Mouse (Mus musculus): ENCODE measurements at regions not wholly inside any gene's neighbourhood (a gene's known extent, or its start where the extent isn't known, plus 50 kb on each side); places are given as distances from the start of the nearest gene placed in this dataset.

- no peak for DNase-seq (ENCODE audit: low spot score in 2 of 2)
These were observed 124.1 kb downstream of the Pten start for GRCm38 (mm10) chr19:32881443-32881842.

GRCm38 (mm10) chr19:32884279-32884678 is 127.0 kb downstream of the Pten start:
- no peak for DNase-seq (ENCODE audit: low spot score in 2 of 2)

- peak in 1 of 2 experiments; percentile 2 for DNase-seq (ENCODE audit: low spot score in 2 of 2)
These were observed 128.3 kb downstream of the Pten start for GRCm38 (mm10) chr19:32885481-32886131.

- DNase-seq (ENCODE audit: low spot score in 2 of 2) = no peak
These were observed 129.9 kb downstream of the Pten start for GRCm38 (mm10) chr19:32887190-32887589.

GRCm38 (mm10) chr19:32888616-32889305 is 131.5 kb downstream of the Pten start:
- no peak for DNase-seq (ENCODE audit: low spot score in 2 of 2)

GRCm38 (mm10) chr19:32890801-32891200 is 133.5 kb downstream of the Pten start:
- no peak for DNase-seq (ENCODE audit: low spot score in 2 of 2)

GRCm38 (mm10) chr19:32892469-32892868 is 135.2 kb downstream of the Pten start:
- DNase-seq (ENCODE audit: low spot score in 2 of 2) = no peak

- DNase-seq (ENCODE audit: low spot score in 2 of 2) = no peak
These were observed 146.3 kb downstream of the Pten start for GRCm38 (mm10) chr19:32903454-32904108.

- DNase-seq (ENCODE audit: low spot score in 2 of 2) = no peak
These were observed 147.2 kb downstream of the Pten start for GRCm38 (mm10) chr19:32904517-32904916.

- DNase-seq (ENCODE audit: low spot score in 2 of 2) = no peak
These were observed 148.7 kb downstream of the Pten start for GRCm38 (mm10) chr19:32905901-32906431.

GRCm38 (mm10) chr19:32906820-32907219 is 149.5 kb downstream of the Pten start:
- DNase-seq (ENCODE audit: low spot score in 2 of 2) = no peak

GRCm38 (mm10) chr19:32910050-32910462 is 152.8 kb downstream of the Pten start:
- no peak for DNase-seq (ENCODE audit: low spot score in 2 of 2)

GRCm38 (mm10) chr19:32912323-32912722 is 155.0 kb downstream of the Pten start:
- peak in 1 of 2 experiments; percentile 6 for DNase-seq (ENCODE audit: low spot score in 2 of 2)

- DNase-seq (ENCODE audit: low spot score in 2 of 2) = no peak
These were observed 159.4 kb downstream of the Pten start for GRCm38 (mm10) chr19:32916507-32917280.

- DNase-seq (ENCODE audit: low spot score in 2 of 2) = no peak
These were observed 163.7 kb downstream of the Pten start for GRCm38 (mm10) chr19:32921021-32921420.

- DNase-seq (ENCODE audit: low spot score in 2 of 2) = no peak
These were observed 166.6 kb downstream of the Pten start for GRCm38 (mm10) chr19:32923911-32924310.

- DNase-seq (ENCODE audit: low spot score in 2 of 2) = no peak
These were observed 168.6 kb downstream of the Pten start for GRCm38 (mm10) chr19:32925628-32926505.

GRCm38 (mm10) chr19:32926571-32926970 is 169.3 kb downstream of the Pten start:
- no peak for DNase-seq (ENCODE audit: low spot score in 2 of 2)

- no peak for DNase-seq (ENCODE audit: low spot score in 2 of 2)
These were observed 176.4 kb downstream of the Pten start for GRCm38 (mm10) chr19:32933676-32934075.

- no peak for DNase-seq (ENCODE audit: low spot score in 2 of 2)
These were observed 178.3 kb downstream of the Pten start for GRCm38 (mm10) chr19:32935638-32936037.

- DNase-seq (ENCODE audit: low spot score in 2 of 2) = no peak
These were observed 180.3 kb downstream of the Pten start for GRCm38 (mm10) chr19:32937591-32937990.

Data from cerebellum, postnatal 4 days (tissue).